Mouse (Mus musculus): Measurements from ENCODE around the gene Ptprk.

The Ptprk gene

DNA sequence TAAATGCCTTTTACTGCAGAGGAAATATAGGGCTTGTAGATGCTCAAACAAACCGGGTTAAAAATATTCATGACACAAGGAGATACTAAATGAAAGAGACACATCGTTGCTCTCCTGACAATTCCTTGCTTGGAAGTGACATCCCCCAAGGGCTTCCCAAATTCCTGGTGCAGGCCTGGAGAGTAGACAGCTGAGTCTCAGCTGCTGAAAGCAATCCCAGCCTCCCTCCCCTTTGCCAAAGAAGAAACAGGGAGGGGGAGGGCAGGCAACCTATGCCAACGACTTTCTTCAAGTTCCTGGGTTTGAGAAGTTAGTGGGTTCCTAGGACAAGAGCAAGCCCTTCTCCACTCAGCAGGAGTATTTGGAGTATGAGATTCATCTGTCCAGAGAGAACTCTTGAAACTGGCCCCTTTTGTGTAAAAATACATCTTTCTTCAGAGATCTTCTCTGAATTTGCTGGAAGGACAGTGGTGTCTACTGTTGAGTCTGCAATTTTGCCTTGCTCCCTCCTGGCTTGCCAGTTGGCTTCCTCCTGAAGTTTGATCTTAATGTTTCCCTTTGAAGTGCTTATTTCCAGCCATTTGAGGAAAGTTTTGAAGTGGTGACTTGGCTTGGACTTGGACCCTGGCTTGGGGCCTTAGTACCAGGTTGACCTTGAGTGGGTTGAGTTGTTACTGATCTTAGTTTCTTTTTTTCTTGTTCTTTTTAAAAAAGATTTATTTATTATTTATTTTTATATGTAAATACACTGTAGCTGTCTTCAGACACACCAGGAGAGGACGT lies 111.6 kb downstream of the Ptprk start:
- DNase-seq (ENCODE audit: low read depth) = no peak

DNA sequence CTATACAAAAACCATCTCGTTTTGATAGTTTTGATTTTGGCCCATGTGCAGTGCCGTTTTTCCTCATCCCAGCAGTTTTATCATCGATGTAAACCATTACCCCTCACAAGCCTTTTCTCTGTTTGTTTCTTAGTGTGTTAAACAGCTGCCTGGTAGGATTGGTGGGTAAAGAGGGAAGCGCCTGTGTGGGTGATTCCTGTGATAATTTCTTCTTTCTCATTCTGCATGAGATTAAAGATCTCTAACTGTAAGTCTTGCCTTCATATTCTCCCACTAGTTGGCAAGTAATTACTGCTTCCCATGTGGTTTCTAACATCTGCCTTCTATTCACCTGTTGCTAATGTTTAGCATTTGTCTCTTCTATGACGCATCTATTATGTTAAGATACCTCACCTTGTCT lies 116.8 kb downstream of the Ptprk start:
- no peak for DNase-seq (ENCODE audit: low read depth)

- no peak for DNase-seq (ENCODE audit: low read depth)
Observed at GRCm38 (mm10) chr10:28193630-28194029, 119.0 kb downstream of the Ptprk start.

DNA sequence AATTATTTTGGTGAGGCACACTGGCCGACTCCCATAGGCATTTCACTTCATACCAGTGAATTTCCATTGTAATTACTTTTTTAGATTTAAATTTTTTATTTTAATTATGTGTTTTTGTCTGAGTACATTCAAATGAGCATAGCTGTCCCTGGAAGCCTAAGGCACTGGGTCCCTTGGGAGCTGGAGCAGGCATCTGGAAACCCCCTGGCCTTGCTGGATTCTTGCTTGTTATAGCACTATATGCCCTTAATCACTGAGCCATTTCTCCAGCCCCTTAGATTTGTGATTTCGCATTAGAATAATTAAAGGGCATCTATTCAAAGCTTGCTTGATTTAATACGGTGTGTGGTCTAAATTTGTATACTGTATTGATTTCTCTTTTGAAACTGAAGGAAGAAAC lies 126.0 kb downstream of the Ptprk start:
- DNase-seq (ENCODE audit: low read depth) = no peak

DNA sequence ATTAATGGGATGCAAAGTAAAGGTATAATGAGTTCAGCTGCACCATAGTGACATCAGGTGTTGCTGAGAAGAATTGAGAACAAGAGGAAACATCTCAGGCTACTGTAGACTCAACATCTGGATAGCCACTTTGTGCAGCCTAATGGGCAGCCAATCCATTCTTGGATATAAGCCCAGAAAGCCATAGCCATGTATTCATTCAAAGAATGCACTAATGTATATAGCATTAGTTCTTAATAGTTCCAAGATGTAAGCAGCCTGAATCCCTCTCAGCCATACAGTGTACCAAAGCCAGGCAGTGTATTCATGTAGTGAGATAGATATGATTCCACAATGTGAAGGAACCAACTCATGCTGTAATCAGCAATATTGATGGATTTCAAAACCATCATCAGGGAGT lies 134.8 kb downstream of the Ptprk start:
- no peak for DNase-seq (ENCODE audit: low read depth)

DNA sequence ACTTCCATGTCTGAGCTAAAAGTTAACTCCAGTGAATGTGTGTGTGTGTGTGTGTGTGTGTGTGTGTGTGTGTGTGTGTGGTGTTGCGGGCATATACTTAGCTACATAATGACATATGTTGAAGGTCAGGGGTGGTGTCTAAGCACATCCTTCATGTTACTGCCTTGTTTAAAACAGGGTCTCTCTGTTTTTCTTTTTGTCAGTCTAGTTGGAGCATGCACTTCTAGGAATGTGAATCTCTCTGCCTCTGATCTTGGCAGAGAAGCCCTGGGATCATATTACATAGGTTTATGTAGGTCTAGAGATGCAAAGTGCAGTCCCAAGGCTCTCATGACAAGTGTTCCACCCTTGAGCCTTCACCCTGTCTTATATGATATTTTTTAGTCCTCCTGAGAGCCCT lies 137.5 kb downstream of the Ptprk start:
- no peak for DNase-seq (ENCODE audit: low read depth)

DNA sequence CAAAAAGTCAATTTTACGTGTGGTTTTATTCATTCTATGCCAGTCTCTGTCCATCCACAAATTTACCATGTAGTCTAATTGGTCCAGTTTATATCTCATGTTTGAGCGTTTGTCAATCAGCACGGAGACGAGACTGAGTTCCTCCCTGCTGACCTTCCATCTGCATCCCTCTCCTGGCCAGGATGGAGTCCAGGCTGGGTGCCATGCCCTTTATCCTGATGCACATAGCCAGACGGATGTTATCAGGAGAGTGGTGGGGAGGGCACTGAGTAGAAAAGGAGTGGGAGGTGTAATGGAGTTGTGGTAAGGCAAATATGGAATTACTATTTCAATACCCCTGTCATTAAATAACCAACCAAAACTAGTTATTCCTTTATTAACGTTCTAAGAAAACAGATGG lies 140.5 kb downstream of the Ptprk start:
- DNase-seq (ENCODE audit: low read depth) = no peak

DNA sequence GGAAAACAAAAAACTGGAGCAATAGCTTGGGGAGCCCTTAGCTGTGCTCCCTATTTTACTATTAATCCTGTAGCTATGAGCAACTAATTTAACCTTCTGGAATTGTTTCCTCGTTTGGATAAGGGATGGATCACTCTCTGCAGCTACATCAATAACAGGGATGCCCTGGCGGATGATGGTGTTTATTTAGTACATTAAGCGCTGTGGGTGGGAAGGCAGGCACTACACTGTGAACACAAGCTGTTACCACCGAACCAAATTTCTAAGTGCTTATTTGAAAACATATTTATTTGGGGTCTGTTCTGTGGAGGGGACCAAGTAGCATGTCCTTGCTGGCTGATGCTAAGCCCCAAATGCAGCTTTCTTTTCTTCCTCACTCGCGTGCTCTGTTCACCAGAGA lies 149.0 kb downstream of the Ptprk start:
- no peak for DNase-seq (ENCODE audit: low read depth)

DNA sequence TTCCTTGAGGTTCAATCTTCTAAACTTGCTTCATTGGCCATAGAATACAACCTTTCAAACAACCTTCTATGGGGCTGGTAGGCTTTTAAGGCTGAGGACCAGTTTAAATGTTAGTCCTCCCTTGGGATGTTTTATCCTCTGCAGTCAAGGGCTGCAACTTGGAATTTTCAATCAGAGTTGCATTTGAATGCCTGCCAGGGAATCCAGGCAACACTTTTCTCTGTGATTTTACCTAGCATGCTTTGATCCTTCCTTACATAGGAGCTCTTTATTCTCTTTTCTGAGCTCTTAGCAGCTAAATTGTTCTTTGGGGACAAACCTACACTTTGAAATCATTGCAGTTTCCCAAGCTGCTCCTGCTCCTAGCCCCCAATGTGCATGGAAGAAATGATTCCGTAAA lies 149.8 kb downstream of the Ptprk start:
- no peak for DNase-seq (ENCODE audit: low read depth)

DNA sequence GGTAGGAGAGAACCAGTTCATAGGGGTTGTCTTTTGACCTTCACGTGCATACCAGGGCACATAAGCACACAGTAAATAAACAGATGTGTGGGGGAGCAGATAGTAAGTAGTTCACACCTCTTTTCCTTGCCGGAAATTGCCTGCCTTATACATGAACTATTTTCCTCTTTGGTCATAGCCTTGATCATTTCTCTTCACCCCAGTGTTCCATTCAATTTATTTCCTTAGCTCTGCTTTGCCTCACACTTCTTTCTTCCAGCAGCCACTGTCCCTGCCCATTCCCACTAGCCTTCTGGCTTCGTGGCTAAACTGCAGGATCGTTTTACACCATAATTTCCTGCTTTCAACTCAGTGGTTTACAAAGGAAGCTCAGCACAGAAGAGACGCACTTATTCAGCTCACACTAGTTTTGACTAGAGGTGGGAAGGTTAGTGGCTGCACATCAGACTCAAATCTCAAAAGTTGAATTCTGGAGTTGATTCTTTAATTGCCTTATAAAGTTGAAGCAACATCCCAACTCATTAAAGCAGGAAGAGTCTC lies 151.0 kb downstream of the Ptprk start:
- DNase-seq (ENCODE audit: low read depth) = no peak

- no peak for DNase-seq (ENCODE audit: low read depth)
Observed at GRCm38 (mm10) chr10:28227732-28228131, 153.1 kb downstream of the Ptprk start.

DNA sequence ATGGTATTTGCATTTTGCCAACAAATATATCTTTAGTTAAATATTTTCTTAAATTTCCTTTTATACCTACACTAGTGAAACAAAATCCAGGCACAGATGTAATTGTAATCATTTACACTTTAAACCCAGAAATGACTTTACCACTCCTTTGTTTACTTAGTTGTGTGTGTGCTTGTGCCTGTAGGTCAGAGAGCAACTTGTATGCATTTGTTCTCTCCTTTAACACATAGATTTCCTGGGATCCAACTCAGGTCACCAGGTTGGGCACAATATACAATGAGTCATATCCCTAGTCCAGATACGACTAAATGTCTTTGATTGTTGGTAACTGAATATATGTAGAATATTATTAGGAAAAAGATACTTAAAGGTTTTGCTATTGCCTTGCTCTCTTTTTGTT lies 153.6 kb downstream of the Ptprk start:
- no peak for DNase-seq (ENCODE audit: low read depth)

GRCm38 (mm10) chr10:28232273-28233167 lies 157.9 kb downstream of the Ptprk start:
- DNase-seq (ENCODE audit: low read depth) = no peak

GRCm38 (mm10) chr10:28249047-28249446 lies 174.4 kb downstream of the Ptprk start:
- DNase-seq (ENCODE audit: low read depth) = no peak

- no peak for DNase-seq (ENCODE audit: low read depth)
Observed at GRCm38 (mm10) chr10:28251385-28251784, 176.8 kb downstream of the Ptprk start.

DNA sequence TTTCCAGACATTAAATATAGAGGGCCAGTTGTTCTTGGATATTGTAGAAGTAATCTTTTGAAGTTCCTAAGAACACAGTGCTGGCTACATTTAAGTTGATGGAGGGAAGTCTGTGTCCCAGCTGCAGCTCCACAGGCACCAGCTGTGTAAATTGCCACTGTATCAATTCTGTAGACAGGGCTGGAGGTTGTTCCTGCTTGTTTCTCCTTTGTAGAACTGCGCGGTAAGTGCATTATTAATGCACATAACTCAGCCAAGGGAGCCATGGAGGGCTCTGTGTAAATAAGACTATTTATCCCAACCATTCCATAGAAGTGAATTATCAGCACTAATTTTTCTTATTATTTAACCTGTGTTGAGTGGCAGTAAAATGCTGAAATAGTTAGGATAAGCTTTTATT lies 186.0 kb downstream of the Ptprk start:
- no peak for DNase-seq (ENCODE audit: low read depth)

GRCm38 (mm10) chr10:28262159-28262558 lies 187.5 kb downstream of the Ptprk start:
- no peak for DNase-seq (ENCODE audit: low read depth)

DNA sequence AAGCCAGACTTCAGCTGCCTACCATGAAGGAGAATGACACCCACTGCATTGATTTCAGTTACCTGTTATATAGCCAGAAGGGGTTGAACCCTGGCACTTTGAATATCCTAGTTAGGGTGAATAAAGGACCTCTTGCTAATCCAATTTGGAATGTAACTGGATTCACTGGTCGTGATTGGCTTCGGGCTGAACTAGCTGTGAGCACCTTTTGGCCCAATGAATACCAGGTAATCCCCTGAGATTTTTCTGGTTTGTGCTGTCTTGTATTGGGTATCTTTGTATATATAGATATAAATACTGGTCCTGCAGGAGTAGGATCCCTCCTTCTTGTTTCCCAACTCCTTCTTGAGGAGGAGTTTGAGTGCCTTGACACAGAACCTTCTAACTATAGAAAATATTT lies 188.9 kb downstream of the Ptprk start:
- DNase-seq (ENCODE audit: low read depth) = no peak

GRCm38 (mm10) chr10:28270273-28270672 lies 195.7 kb downstream of the Ptprk start:
- DNase-seq (ENCODE audit: low read depth) = no peak

GRCm38 (mm10) chr10:28271729-28272606 lies 197.3 kb downstream of the Ptprk start:
- no peak for DNase-seq (ENCODE audit: low read depth)

DNA sequence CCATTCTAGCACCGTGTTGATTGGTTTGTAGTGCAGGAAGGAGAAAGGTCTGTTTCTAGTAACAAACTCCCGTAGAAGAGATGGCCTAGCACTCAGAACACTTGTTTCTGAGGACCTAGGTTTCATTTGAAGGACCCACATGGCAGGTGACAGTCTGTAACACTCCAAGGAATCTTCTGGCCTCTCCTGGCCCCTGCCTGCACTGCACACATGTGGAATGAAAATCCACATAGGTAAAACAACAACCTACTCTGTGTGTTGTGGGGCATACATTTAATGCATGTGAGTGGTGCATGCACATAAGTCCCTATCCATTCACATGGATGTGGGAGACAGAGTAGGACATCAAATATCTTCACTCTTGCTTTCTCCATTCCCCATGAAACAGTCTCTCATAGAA lies 204.1 kb downstream of the Ptprk start:
- DNase-seq (ENCODE audit: low read depth) = no peak

GRCm38 (mm10) chr10:28297531-28297930 lies 222.9 kb downstream of the Ptprk start:
- DNase-seq (ENCODE audit: low read depth) = no peak

Data from naive thymus-derived CD4-positive, alpha-beta T cell, adult 2 months (primary cell).